Mouse (Mus musculus): ENCODE data around the gene Nlk.
"Not testable (repeated sequence)": the region's sequence is repeated elsewhere in the genome, so short reads cannot be mapped to it uniquely, and the experiment has no call there.

Gene Nlk

DNA sequence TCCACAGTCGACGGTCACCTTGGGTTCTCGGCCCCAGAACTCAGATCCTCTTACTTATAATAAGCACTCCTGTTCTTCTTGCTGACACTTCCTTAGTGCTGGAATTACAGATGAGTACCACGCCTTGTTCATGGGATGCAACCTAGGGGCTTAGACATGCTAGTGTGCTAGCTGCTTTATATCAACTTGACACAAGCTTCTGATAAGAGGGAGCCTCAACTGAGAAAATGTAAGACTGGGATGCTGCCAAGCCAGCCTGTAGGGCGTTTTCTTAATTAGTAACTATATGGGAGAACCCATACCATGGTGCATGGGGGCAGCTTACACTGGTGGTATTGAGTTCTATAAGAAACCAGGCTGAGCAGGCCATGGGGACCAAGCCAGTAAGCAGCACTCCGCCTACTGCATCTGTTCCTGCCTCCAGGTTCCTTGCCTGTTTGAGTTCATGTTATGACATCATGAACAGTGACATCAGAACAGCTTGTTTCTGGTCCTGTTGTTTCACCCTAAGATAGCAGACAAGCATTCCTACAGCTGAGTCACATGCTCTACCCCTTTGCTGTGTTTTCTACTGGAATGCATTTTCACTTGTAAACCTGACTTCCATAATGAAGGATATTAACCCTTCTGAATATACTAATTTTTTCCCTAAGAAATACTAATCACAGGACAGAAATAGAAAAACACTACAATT lies 102.8 kb downstream of the Nlk start:
- no peak for DNase-seq

DNA sequence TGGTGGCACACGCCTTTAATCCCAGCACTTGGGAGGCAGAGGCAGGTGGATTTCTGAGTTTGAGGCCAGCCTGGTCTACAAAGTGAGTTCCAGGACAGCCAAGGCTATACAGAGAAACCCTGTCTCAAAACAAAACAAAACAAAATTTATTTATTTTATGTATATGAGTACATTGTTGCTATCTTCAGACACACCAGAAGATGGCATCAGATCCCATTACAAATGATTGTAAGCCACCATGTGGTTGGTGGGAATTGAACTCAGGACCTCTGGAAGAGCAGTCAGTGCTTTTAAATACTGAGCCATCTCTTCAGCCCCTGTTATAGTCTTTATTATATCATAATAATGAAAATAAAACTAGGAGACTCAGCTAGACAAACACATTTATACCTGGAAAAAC lies 109.5 kb downstream of the Nlk start:
- DNase-seq, result not testable (repeated sequence)

DNA sequence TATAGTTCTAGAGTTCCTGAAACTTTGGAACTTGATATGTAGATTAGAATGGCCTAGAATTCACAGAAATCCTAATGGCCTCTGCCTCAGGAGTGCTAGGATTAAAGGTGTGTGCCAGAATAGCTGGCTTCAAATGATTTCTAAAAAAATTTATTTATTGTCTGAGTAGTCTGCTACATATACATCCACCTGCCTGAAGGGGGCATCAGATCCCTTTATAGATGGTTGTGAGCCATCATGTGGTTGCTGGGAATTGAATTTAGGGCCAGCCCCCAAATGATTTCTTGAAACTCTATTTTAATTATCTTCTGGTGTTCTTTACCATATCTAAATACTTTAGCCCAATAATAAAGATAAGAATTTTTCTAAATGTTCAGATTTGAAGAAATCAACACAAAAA lies 111.1 kb downstream of the Nlk start:
- DNase-seq, result no peak

DNA sequence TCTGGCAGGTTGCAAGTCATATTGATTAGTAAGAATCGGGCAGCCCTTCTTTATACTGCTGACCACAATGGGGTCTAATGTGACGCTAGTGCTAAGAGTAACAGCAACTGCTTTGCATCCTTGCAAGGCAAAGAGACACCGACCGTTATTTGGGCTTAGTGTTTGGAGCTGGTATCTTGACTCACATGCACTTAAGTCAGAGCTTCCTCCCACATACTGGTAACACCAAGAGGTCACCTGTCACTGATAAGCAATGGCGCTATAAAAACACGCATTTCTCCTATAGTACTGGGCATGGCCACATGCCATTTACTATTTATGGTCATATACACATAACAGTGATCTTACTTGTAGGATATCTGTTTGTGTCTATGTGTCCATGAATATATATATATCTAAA lies 114.3 kb downstream of the Nlk start:
- no peak for DNase-seq

DNA sequence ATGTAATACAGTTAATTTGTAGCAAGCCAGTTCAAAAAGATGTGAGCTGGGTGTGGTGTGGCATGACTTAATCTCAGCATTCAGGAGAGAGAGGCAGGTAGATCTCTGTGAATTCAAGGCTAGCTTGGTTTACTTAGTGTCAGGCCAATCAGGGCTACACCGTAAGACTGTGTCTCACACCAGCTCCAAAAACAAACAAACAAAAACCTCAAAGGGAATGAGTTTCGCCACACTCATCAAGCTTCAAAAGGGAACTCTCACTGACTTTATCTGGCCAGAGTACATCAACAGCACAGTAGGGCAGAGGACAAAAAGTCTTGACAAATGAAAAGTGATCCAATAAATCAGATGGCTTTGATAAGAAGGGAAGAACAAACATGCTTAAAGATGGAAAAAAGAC lies 122.2 kb downstream of the Nlk start:
- DNase-seq, result no peak

DNA sequence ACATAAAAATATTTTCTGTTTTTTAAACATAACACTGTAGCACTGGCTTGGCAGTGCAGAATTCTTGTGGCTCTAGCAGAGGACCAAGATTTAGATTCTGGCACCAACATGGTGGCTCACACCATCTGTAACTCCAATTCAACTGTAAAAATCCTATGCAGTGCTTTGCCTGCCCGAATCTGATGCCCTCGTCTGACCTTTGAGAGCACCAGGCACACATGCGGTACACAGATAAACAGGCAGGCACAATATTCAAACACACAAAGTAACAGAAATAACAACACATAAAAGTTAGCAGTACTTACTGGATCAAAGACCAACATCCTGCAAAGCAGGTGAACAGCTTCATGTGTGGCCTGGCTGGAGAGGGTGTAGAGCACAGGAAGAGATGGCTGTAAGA lies 122.6 kb downstream of the Nlk start:
- no peak for DNase-seq

DNA sequence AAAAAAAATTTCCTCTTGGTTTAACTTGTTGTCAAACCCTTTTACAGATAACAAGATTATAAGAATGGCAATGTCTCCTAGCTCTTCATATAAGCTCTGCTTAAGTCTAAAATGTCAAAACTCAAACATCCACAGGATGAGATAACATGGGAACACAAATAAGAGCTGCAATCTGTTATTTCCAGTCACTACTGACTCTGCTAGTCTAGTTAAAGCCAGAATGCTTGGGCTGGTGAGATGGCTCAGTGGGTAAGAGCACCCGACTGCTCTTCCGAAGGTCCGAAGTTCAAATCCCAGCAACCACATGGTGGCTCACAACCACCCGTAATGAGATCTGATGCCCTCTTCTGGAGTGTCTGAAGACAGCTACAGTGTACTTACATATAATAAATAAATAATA lies 123.1 kb downstream of the Nlk start:
- not testable (repeated sequence) for DNase-seq

DNA sequence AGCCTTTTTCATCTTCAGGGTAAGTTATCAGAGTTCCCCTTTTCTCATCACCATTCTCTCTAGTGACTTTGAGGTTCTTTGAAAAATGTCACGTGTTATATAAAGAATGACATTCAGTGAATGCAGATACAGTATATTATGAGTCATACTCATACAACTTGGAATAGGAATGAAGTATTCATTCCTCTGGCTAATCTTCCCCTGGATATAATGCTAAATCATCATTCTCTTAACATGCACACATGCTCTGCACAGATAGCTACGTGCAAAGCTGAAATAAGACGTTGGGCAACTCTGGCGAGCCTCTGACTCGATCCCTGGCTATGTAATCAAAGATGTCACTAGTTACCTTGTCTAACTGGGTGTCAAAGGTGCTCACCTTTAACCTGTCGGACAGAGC lies 125.3 kb downstream of the Nlk start:
- no peak for DNase-seq

DNA sequence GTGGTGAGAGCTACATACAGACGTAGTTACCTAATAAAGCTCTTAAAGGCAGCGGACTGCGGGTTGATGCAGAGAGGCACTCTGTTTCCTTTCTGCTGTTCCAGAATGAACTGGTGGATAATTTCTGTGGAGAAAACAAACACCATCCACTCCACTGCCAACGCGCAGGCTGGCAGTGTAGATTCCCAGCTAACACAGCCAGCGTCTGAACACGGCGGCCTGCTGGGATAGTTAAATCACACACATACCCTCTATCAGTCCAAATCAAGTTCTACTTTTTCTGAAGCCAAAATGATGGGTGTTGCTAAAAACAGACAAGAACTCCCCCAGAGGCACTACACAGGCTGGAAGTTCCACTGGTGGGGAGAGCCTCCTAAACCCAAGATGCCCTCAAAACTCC lies 125.7 kb downstream of the Nlk start:
- no peak for DNase-seq

DNA sequence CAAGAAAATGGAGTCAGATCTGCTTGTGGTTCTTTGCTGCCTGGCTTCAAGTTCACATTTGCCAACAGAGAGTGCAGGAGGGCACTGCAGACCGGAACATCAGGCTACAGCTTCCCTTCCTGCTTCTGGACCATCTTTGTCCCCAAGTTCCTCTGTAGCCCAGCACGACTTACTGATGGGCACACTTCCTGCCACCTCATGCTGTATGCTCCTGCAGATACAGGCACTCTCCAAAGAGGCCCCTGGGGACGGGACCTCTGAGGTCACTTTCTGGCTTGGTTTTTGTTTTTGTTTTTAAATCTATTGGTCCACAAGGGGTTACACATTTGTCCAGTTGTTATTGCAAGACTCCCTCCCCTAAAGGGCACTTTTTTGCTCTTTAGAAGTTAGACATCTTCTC lies 127.4 kb downstream of the Nlk start:
- peak; percentile 45 for DNase-seq

DNA sequence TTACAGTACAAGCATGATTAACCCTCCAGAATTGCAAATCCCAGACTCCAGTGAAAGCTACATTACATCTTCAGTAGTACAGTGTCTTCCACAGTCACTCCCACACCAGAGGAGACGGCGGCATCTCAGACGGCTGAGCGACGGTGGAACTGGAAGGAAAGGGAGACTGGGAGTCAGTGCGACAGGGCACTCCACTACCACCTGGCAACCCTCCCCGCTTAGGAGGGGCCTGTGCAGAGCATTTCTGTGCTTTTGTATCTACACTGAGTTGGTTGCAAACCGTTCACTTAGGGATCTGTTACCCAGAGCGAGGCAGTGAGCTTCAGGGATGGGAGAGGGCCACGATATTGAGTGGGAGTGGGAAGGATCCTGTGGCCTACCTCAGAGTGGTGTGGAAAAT lies 128.3 kb downstream of the Nlk start:
- DNase-seq, result no peak

DNA sequence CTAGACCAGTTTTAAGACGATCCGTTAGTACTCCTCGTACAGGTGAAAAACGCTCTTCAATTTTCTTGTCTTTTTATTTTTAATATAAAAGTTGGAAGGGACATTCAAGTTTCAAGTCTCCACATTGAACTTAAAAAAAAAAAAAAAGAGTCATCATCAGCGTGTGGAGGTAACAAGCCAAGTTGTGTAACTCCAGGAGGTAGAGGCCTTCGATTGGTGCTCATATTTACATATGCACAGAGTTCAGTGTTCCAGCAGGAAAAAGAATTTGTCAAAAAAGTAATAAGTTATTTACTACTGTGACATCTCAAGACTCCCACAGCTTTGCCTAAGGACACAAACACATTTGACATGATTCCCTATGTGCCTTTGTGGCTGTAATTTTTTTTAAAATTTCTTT lies 129.6 kb downstream of the Nlk start:
- no peak for DNase-seq

DNA sequence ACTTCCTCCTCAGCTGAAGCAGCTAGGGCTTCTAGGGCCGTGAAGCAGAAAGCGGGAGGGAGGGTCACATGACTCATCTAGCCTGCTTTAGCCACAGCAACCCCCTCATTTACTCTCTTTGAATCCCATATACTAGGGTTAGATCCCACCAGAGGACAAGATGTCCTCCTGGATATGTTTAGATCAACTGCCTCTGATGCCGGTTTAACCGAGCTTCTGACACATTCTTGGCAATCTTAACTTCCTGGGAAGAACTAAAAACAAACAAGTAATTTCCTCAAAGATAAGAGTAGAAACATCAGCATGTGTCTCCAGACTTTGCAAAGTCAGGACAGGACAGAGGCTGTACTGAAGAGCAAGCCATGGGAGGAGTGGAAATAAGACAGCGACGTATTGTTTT lies 130.4 kb downstream of the Nlk start:
- DNase-seq, result peak; percentile 74

DNA sequence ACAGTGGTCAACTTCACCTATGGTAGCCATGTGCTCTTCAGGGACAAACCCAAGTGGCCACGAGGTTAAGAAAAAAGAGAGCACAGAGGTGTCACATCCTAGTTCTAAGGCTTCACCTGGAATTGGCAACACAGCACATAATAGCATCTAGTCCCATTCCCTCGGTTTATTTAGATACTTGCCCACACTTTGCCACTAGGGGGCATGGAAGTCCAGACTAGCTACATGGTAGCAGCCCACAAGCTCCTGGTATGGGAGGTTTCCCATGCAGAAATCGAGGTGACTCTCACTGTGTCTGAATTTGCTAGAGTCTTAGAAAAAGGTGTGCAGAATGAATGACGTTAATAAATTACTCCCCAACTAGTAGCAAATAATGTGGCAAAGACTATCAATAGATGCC lies 136.7 kb downstream of the Nlk start:
- peak; percentile 86 for DNase-seq

DNA sequence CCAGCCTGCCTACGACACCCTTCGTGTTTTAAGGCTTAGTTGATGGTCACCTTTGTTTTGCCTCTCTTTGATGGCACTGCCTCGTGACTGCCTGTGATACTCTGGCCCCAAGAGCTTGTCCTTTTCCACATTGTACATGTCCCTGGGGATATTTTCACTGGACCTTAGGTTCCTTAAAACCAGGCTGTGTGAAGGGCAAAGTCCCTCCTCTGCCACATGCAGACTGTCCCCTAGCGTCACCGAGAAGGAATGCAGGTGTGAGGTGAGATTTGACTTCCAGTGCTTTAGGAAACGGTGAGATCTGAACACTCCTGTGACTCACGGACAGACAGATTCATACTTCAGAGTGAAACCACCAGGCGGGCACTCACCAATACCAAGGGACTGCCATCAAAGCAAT lies 139.9 kb downstream of the Nlk start:
- peak; percentile 47 for DNase-seq

DNA sequence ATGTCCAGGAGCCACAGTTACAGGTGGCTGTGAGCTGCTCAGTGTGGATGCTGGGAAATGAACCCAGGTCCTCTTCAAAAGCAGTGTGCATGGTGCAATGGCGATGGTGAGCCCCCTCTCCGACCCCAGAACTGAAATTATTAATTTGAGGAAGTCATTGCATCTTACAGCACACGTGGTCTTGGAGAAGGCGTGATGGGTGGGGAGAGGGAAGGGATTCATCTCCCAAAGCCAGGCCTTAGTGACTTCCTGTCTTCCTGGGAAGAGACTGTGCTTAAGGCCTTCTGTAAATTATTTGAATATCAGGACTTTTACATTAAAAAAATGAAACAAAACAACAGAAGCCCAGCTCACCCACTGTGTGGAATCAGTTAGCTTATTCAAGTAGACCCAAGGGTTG lies 141.1 kb downstream of the Nlk start:
- DNase-seq, result no peak

DNA sequence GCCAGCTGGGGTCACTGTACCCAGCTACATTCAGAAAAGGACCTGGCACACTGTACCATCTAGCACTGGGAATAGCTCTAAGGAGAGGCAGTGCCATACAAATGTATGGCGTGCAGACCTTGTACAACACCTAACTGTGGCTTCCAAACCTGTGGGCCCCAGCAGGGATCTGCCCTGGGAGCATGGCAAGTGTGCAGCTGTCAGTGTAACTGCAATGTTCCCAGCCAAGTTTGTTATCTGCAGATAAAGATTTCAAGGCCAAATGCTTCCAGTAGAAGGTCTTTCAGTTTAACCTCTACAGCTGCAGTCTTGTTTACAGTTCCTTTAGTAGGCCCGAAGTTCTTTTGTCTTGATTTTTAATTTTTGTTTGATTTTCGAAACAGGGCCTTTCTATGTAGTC lies 141.6 kb downstream of the Nlk start:
- DNase-seq, result no peak

DNA sequence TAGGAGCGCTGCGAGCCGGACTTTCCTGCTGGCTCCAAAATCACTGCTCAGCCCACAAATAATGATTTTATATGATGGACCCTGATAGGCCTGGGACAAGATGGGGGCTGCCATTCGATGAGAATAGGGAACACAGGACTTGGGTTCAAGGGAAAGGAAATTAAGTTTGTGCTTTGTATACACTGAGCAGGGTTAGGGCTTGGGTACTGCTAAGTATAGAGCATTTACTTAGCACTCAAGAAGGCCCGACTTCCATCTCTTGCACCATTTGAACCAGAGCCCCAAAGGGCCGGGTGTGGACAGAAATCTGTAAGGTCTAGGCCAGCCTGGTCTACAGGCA lies 146.1 kb downstream of the Nlk start:
- no peak for DNase-seq

DNA sequence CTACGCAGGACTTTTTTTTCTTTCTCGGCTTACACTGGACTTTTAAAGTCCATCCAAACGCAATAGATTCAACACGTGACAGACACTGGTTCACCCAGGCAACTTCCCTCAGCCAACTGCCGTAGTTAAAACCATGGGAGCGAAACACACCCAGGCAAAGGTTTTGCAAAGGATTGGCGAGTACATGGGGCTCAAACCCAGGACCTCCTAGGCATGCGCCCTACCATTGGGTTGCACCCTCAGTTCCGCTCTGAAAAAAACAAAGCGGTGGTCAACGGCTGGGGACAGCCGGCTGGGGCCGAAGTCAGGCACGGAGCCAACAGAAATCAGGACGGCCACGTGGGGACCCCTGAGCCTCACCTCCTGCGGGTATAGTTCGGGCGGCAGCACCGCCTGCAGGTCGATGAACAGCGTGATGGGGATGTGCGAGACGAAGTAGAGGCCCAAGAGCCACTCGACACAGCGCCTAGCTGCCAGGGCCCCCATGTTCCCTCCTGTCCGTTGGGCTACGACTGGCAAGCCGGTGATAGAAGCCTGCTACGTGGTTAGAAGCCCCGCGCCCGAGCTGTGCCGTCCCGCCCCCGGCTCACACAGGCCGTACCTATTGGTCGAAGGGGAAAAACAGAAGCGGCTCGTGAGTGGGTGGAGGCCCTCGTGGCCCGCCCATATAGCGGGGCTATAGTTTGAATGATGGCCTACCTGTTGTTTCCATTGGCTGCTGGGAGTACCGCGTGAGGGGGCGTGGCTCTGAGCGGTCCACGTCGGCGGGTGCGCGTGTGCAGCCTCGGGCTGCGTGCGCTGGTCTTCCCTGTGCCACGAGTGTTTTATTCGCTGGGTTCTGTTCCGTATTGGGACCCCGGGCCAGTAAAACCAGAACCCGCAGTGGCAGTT lies 146.8 kb downstream of the Nlk start, which contains the start of gene Tmem97:
Gene Tmem97, minus strand, starts transcription at position 610 of the 891 bp plus-strand sequence.
- DNase-seq, result peak; percentile 97

DNA sequence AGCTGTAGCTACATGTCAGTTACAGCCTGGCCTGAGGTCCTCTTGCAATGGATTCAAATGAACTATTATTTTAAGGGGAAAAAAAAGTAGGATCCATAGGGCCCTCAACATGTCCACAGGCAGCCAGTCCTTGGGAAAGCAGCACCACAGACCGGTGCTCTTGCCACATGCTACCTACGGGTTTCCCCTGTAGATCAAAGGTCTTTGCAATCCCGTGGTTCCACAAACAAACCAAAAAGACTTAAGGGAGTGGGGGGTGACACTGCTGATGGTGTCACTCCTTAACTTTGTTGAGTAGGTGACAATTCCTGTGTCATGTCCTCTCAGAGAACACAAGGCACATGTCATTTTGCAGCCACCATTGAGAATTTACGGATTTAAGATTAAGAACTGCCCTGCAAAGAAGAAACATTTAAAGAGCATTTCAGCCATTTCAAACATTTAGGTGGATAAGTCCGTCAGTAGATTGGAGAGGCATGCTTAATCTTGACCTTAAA lies 147.6 kb downstream of the Nlk start:
- no peak for DNase-seq

DNA sequence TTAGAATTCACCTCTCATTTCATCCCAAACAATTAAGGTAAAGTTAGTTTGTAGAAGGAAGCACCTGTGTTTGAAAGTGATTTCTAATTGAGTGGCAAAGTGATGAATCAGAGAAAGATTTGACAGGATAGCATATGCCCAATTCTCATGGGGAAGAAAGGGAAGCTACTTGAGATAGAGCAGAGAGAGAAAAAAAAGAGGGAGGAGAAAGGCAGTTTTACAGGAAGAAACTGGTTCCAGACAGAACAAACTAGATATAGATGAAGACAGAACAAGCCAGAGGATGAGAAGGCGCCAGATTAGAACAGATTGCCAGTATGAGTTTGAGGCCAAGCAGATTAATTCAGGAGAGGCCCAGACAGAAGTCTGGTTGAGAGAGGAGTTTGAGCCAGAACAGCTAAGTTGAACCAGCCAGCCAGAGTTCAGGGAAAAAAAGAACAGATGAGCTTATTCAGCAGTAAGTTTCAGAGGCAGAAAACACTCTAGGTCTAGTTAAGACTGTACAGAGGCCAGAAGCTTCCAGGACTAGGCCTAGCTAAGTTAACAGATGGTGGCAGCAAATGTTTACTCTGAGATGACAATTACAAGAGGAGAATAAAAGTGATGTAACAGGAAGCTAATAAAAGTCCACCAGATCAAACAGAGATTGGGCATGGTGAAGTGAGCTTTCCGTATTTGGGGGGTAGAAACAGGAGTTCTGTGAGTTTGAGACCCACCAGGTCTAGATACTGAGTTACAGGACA lies 149.3 kb downstream of the Nlk start:
- no peak for DNase-seq

DNA sequence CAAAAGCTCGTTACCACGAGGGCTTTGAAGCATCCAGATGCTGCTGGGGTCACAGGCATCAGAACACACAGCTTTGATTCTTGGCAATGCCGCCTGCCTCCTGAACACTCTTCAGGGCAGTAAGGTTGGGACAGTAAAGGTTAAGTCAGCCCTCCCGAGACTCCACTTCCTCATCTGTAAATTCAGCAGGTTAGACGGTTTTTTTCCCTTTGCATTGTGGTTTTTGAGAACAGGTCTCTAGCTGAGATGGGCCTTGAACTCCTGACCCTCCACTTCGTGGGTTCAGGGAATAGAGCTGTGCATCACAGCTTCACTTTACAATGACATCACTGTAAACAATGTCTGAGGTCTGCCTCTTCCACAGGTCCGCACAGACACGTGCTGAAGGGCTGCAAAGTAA lies 152.0 kb downstream of the Nlk start:
- no peak for DNase-seq

DNA sequence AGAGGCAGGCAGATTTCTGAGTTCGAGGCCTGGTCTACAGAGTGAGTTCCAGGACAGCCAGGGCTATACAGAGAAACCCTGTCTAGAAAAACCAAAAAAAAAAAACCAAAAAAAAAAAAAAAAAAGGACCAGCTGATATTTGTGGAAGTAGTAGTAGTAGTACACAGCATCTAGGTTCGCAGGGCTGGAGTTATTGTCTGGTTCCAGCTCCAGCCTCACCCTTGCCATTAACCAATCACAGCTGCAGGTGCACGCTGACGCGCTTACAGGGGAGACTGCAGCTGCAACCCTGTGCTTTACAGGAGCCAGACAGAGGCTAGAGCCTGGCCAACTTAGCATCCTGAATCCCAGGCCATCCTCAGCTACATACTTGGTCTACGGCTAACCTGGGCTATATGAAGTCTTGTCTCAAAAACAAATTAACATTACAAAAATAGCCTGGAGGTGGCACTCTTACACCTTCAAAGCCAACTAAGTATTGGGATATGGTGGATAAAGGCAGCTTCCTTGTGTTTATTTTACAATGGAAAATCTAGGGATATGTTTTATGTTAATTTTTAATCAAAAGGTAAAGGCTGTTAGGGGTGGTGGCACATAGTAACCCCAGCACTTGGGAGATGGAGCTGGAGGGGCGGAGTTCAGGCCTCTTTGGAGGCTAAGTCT lies 152.6 kb downstream of the Nlk start:
- no peak for DNase-seq
